Mouse (Mus musculus) skeletal muscle tissue, adult 2 months (tissue): ENCODE results near the gene E130309D02Rik.

Experiments used
- DNase-seq: peaks from one replicate; pipeline ENCODE4 v3.0.0-alpha.2; 2012; ENCODE audit warnings: low read depth, low spot score

E130309D02Rik gene

DNA sequence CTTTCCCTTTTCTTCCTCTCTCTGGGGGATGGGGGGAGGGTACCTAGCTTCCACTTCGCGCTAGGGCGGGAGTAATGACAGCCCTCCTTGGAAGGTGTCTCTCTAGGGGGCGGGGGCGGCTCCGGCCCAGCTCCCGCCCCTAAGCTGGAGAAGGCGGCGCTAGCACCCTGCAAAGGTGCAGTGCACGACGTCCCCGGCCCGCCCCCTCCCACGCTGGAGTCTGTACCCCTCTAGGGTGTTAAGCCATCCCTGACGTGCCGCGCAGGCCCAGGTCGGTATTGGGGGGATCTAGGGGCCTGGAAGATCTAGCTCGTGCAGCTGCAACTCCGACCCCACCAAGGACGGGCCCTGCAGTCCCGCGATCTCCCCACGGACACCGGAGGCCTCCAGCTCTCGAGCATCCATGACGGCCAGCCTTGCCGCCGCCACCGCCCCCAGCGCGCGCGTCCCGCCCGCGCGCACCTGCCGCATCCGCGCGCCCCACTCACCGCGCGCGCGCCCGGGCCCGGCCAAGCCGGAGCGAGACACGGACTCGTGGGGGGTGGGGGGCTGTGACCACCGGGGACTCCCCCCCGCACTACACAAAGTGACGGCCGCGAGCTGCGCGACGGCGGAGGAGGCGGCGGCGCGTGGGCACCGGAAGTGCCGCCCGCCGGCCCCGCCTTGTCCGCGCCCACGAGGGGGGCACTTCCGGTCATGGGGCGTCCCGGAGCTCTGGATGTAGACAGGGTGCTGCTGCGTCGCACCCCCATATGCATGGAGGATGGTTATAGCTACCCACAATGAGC lies 45.6 kb downstream of the E130309D02Rik start, which contains the start of gene Zfp316:
Zfp316 (minus strand) TSS at position 660 of the 788 bp plus-strand sequence.
- peak; percentile 36 for DNase-seq

GRCm38 (mm10) chr5:143268985-143269362 lies 46.2 kb downstream of the E130309D02Rik start:
- no peak for DNase-seq

GRCm38 (mm10) chr5:143266794-143267193 lies 48.4 kb downstream of the E130309D02Rik start:
- DNase-seq = no peak

- DNase-seq = no peak
Measured at GRCm38 (mm10) chr5:143265409-143265808, 49.8 kb downstream of the E130309D02Rik start.

DNA sequence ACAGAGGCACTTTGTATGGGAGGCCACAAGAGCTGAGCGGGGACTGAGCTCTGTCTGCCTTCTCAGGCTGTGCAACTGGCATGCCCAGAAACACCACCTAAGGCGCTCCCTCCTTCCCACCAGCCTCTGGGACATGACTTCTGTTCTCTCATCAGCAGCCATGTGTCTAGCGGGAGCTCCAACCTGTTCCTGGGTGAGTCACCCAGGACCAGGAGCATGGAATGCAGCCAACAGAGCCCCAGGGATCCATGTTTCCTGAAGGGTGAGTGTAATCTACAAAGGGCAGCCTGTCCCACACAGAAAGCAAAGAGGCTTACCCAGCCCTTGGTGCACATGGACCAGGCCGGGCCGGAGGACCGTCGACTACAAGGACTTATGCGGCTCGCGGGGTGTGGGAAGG lies 50.5 kb downstream of the E130309D02Rik start:
- no peak for DNase-seq

GRCm38 (mm10) chr5:143261636-143262035 lies 53.5 kb downstream of the E130309D02Rik start:
- no peak for DNase-seq

DNA sequence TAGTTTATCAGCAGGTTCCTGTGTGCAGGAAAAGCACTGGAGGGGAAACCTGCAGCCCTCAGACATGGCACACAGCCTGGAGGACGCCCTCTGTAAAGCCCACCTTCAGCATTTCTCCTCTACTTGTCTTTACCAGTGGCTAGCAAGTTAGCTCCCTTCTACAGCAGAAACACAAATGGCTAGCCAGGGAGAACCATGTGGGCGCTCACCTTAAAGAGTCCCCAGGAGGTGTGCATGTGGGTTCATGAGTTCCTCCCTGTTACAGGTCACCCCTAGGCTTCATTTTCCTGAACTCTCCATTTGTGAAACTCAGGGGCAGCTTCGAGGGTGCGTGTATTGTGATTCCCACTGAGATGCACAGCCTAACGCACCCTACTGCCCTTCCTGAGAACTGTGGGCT lies 59.4 kb downstream of the E130309D02Rik start:
- DNase-seq = no peak

GRCm38 (mm10) chr5:143255131-143255519 lies 60.0 kb downstream of the E130309D02Rik start:
- no peak for DNase-seq

GRCm38 (mm10) chr5:143254487-143255130 lies 60.6 kb downstream of the E130309D02Rik start:
- DNase-seq = no peak

DNA sequence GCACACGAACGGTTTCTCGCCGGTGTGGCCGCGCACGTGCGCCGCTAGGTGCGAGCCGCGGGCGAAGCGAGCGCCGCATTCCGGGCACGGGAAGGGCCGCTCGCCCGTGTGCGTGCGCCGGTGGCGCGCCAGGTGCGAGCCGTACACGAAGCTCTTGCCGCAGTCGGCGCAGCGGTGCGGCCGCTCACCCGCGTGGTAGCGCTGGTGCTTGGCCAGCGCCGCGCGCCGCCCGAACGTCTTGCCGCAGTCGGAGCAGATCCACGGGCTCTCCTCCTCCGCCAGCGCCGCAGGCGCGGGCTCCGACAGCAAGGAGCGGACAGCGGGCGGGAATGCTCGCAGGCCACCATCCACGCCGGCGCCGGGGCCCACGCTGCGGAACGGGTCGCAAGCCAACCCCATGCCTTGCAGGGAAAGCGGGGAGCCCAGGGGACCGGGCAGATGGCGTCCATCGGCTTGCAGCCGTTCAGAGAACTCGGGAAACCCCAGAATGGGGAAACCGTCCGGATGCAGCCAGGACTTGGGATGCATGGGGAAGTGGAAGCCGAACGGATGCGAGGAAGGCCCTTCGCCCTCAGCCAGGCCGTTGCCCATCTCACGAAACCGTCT lies 61.2 kb downstream of the E130309D02Rik start:
- no peak for DNase-seq

DNA sequence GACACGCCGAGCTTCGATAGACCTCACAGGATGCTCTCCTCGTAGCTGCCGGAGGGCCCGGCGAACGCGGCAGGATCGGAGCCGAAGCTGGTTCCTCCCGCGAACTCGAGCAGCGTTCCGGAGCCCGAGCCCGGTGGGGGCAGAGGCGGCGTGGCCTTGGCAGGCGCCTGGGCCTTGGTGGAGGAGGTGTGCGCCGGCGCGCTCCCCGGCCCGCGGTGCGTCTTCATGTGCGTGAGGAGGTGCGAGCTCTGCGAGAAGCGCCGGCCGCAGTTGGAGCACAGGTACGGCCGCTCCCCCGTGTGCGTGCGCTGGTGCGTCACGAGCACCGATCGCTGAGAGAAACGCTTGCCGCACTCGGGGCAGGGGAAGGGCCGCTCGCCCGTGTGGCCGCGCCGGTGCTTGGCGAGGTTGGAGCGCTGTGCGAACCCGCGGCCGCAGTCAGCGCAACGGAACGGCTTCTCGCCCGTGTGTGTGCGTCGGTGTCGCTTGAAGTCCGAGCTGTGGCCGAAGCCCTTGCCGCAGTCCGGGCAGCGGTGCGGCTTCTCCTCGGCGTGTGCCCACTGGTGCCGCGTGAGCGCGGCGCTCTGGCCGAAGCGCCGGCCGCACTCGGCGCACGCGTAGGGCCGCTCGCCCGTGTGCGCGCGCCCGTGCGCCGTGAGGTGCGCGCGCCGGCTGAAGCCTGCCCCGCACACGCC lies 61.8 kb downstream of the E130309D02Rik start:
- DNase-seq = no peak

GRCm38 (mm10) chr5:143252791-143253185 lies 62.4 kb downstream of the E130309D02Rik start:
- DNase-seq = no peak

DNA sequence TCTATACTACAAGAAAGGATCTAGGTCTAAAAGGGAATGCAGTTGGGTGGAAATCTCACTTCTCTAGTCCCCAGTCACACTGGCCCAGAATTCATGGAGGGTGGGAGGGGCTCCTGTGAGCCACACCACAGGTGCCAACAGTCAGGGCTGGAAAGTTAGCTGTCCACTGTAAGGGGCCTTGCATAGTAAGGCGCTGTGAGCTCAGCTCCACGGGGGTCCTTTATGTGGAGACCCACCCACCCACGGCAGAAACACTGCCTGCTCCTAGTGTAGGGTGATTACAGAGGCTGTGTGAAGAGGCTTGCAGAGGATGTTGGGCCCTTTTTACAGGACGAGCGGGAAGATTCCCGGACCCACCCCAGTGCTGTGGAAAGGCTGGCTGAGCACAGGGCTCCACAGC lies 63.1 kb downstream of the E130309D02Rik start:
- DNase-seq = no peak
